Mouse (Mus musculus): Measurements from ENCODE around the gene Tspoap1.

Gene Tspoap1

GRCm38 (mm10) chr11:87760301-87761081 lies at the start of gene Tspoap1:
Gene Tspoap1 (plus strand): TSS chr11:87760541.
- no peak for TF ChIP-seq GATA4 (IDR thresholded peaks at IDR 0.05; ENCODE audit: insufficient replicate concordance, low read length)

- TF ChIP-seq GATA4 (IDR thresholded peaks at IDR 0.05; ENCODE audit: insufficient replicate concordance, low read length): no peak
Measured at GRCm38 (mm10) chr11:87712188-87712587, 48.2 kb upstream of the Tspoap1 start.

- no peak for TF ChIP-seq GATA4 (IDR thresholded peaks at IDR 0.05; ENCODE audit: insufficient replicate concordance, low read length)
Measured at GRCm38 (mm10) chr11:87715999-87716398, 44.3 kb upstream of the Tspoap1 start.

GRCm38 (mm10) chr11:87719526-87719925 lies 40.8 kb upstream of the Tspoap1 start:
- no peak for TF ChIP-seq GATA4 (IDR thresholded peaks at IDR 0.05; ENCODE audit: insufficient replicate concordance, low read length)

- no peak for TF ChIP-seq GATA4 (IDR thresholded peaks at IDR 0.05; ENCODE audit: insufficient replicate concordance, low read length)
Measured at GRCm38 (mm10) chr11:87720324-87720723, 40.0 kb upstream of the Tspoap1 start.

GRCm38 (mm10) chr11:87720839-87721238 lies 39.5 kb upstream of the Tspoap1 start:
- no peak for TF ChIP-seq GATA4 (IDR thresholded peaks at IDR 0.05; ENCODE audit: insufficient replicate concordance, low read length)

- no peak for TF ChIP-seq GATA4 (IDR thresholded peaks at IDR 0.05; ENCODE audit: insufficient replicate concordance, low read length)
Measured at GRCm38 (mm10) chr11:87722168-87722567, 38.2 kb upstream of the Tspoap1 start.

- no peak for TF ChIP-seq GATA4 (IDR thresholded peaks at IDR 0.05; ENCODE audit: insufficient replicate concordance, low read length)
Measured at GRCm38 (mm10) chr11:87722891-87723290, 37.5 kb upstream of the Tspoap1 start.

GRCm38 (mm10) chr11:87725515-87725914 lies 34.8 kb upstream of the Tspoap1 start:
- TF ChIP-seq GATA4 (IDR thresholded peaks at IDR 0.05; ENCODE audit: insufficient replicate concordance, low read length): no peak

GRCm38 (mm10) chr11:87725964-87726562 lies 34.3 kb upstream of the Tspoap1 start:
- no peak for TF ChIP-seq GATA4 (IDR thresholded peaks at IDR 0.05; ENCODE audit: insufficient replicate concordance, low read length)

GRCm38 (mm10) chr11:87727021-87727420 lies 33.3 kb upstream of the Tspoap1 start:
- TF ChIP-seq GATA4 (IDR thresholded peaks at IDR 0.05; ENCODE audit: insufficient replicate concordance, low read length): no peak

GRCm38 (mm10) chr11:87727471-87727870 lies 32.9 kb upstream of the Tspoap1 start:
- no peak for TF ChIP-seq GATA4 (IDR thresholded peaks at IDR 0.05; ENCODE audit: insufficient replicate concordance, low read length)

- no peak for TF ChIP-seq GATA4 (IDR thresholded peaks at IDR 0.05; ENCODE audit: insufficient replicate concordance, low read length)
Measured at GRCm38 (mm10) chr11:87728850-87729592, 31.3 kb upstream of the Tspoap1 start.

GRCm38 (mm10) chr11:87729593-87730185 lies 30.7 kb upstream of the Tspoap1 start:
- no peak for TF ChIP-seq GATA4 (IDR thresholded peaks at IDR 0.05; ENCODE audit: insufficient replicate concordance, low read length)

GRCm38 (mm10) chr11:87730652-87731310 lies 29.6 kb upstream of the Tspoap1 start:
- no peak for TF ChIP-seq GATA4 (IDR thresholded peaks at IDR 0.05; ENCODE audit: insufficient replicate concordance, low read length)
